Mouse (Mus musculus): ENCODE results near the gene Sowahc. TPM values are rescaled to one million over a fixed set of nuclear protein-coding genes. Genes with fewer than 3 reads are reported as not detected.

The Sowahc gene
- polyA plus RNA-seq, 1 experiment: 1.2 TPM

DNA sequence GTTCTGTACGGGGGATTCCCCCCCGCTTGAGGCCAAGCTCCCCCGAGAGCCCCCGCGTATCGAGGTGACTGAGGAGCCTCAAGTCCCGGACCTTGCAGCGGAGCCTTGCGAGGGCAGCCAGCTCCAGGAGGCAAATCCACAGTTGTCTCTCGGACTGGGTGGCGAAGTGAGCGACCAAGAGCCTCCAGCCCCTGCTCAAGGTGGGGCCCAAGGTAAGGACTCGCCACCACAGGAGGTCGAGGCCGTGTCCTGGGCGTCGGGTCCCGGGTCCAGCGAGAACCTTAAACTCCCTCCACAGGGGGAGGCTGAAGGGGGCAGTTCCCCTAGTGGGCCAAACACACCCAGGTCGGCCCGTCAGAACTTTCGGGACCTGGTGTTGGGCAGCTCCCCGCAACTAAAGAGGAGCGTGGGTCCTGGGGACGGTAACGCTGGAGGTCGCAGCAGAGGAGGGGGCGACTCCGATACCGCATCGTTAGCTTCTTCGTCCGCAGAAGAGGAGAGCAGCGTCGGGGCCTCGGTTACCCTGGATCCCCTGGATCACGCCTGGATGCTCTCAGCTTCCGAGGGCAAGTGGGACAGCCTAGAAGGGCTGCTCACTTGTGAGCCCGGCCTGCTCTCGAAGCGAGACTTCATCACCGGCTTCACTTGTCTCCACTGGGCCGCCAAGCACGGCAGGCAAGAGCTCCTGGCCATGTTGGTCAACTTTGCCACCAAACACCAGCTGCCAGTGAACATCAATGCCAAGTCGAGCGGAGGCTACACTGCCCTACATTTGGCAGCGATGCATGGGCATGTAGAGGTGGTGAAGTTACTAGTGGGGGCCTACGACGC is 733 bp downstream of the Sowahc start:
- Histone ChIP-seq H3K27me3 (ENCODE audit: control insufficient read depth, insufficient read depth, insufficient read length) (no peaks in the 10 kb centered on the region), H3K4me2 (ENCODE audit: low read depth) (peak overlapping the region; percentile 95), H3K36me3 (ENCODE audit: control insufficient read depth, insufficient read depth) (peaks cover 3% of the 10 kb centered on the region), H3ac (ENCODE audit: control insufficient read depth, insufficient read length) (peak overlapping the region; percentile 76), H3K79me2 (ENCODE audit: control insufficient read depth, insufficient read depth) (peaks cover 63% of the 10 kb centered on the region), H3K4me3 (peak overlapping the region; percentile 90)
- TF ChIP-seq MYOD1 (IDR thresholded peaks at IDR 0.05; ENCODE audit: control insufficient read depth in 1 of 3, insufficient read length in 2 of 3, low read depth in 2 of 3) (peak; percentile 59 to 95 (median 93)), MYOG (IDR thresholded peaks at IDR 0.05; ENCODE audit: control insufficient read depth in 1 of 3, insufficient read depth in 1 of 3, insufficient read length in 2 of 3, low read depth in 2 of 3) (peak in 1 of 3 experiments; percentile 62), TCF12 (IDR thresholded peaks at IDR 0.05; ENCODE audit: insufficient read depth, poor library complexity, severe bottlenecking) (no peak), POLR2A (IDR thresholded peaks at IDR 0.05; ENCODE audit: insufficient read length, low read depth) (no peak)

DNA sequence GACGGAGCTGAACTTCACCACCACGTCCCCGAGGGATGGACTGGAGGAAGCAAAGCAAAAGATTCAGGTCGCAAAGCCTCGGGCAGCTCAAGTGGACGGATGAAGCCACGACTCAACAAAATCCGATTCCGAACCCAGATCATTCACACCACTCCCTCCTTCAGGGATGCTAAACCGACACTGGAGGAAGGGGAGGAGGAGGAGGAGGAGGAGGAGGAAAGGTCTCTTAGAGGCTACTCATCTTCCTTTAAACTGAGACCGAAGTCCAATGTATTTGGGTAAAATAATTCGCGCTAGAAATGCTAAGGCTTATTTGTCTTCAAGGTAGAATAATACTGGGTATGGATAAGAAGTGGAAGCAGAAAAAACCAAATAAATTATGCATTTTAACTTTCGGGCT is 1.5 kb downstream of the Sowahc start:
- H3K79me2 ChIP-seq (ENCODE audit: control insufficient read depth, insufficient read depth): peaks cover 57% of the 10 kb centered on the region
- no peak for TF ChIP-seq TCF12 (IDR thresholded peaks at IDR 0.05; ENCODE audit: insufficient read depth, poor library complexity, severe bottlenecking)
- peaks cover 3% of the 10 kb centered on the region for H3K36me3 ChIP-seq (ENCODE audit: control insufficient read depth, insufficient read depth)
- no peaks in the 10 kb centered on the region for H3K27me3 ChIP-seq (ENCODE audit: control insufficient read depth, insufficient read depth, insufficient read length)
- H3K4me2 ChIP-seq (ENCODE audit: low read depth): peak overlapping the region; percentile 95
- H3K4me3 ChIP-seq: peak overlapping the region; percentile 90
- H3ac ChIP-seq (ENCODE audit: control insufficient read depth, insufficient read length): peak overlapping the region; percentile 76

DNA sequence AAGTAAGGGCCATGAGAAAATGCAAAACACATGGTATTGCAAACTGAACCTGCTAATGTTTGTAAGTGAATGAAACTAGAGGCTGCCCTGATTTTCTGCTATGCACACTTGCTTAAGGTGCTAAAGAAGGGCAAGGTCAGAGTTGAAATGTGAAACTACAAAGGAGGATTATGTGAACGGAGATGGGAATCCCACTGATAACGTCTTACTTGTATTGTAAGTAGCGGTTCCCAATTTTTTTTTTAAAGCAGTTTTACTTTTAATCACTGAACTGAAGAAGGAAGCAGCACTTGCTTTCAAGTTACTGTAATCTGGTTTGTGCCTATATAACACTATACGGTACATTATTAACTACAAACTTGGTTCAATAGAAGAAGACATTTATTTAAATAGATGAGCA is 2.1 kb downstream of the Sowahc start:
- Histone ChIP-seq H3K4me3 (peak overlapping the region; percentile 90), H3K27me3 (ENCODE audit: control insufficient read depth, insufficient read depth, insufficient read length) (no peaks in the 10 kb centered on the region)
- no peak for TF ChIP-seq REST (IDR thresholded peaks at IDR 0.05; ENCODE audit: insufficient read depth, insufficient read length)
- no peak for TF ChIP-seq MYOG (IDR thresholded peaks at IDR 0.05; ENCODE audit: control insufficient read depth in 1 of 3, insufficient read depth in 1 of 3, insufficient read length in 2 of 3, low read depth in 2 of 3)
- TF ChIP-seq CEBPB (IDR thresholded peaks at IDR 0.05; ENCODE audit: insufficient read depth, poor library complexity, severe bottlenecking): no peak
- no peak for TF ChIP-seq MAX (IDR thresholded peaks at IDR 0.05; ENCODE audit: low read depth)
- TF ChIP-seq POLR2A (IDR thresholded peaks at IDR 0.05; ENCODE audit: insufficient read length, low read depth): no peak
- no peak for TF ChIP-seq POLR2AphosphoS2 (IDR thresholded peaks at IDR 0.05; ENCODE audit: insufficient read length, low read depth)
- TF ChIP-seq TCF12 (IDR thresholded peaks at IDR 0.05; ENCODE audit: insufficient read depth, poor library complexity, severe bottlenecking): no peak
- TF ChIP-seq USF1 (IDR thresholded peaks at IDR 0.05; ENCODE audit: low read depth): no peak
- TF ChIP-seq E2F4 (IDR thresholded peaks at IDR 0.05; ENCODE audit: insufficient read depth): no peak
- no peak for TF ChIP-seq TCF3 (IDR thresholded peaks at IDR 0.05; ENCODE audit: insufficient read length, low read depth)
- no peak for TF ChIP-seq SRF (IDR thresholded peaks at IDR 0.05; ENCODE audit: control insufficient read depth, insufficient read length, low read depth)
- TF ChIP-seq MYOD1 (IDR thresholded peaks at IDR 0.05; ENCODE audit: control insufficient read depth in 1 of 3, insufficient read length in 2 of 3, low read depth in 2 of 3): no peak

DNA sequence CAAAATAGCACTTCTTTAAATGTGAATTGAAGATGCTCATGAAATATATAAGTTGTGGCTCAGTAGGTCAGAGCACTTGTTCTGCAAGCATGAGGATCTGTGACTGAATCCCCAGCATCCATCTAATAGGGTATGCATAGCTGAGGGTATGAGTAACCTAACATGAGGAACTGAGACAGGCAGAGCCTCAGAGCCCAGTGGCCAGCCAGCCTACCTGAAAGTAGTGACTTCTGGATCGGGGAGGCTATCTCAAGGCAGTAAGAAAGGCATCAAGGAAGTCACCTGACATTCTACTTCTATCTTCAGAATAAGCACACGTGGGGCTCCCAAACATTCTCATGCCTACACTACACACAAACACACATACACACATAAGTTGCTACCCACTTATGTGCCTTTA is 3.4 kb downstream of the Sowahc start:
- H3K79me2 ChIP-seq (ENCODE audit: control insufficient read depth, insufficient read depth): peaks cover 38% of the 10 kb centered on the region
- no peak overlapping the region for H3K4me2 ChIP-seq (ENCODE audit: low read depth)
- H3K4me3 ChIP-seq: no peak overlapping the region
- peaks cover 3% of the 10 kb centered on the region for H3K36me3 ChIP-seq (ENCODE audit: control insufficient read depth, insufficient read depth)
- no peaks in the 10 kb centered on the region for H3K27me3 ChIP-seq (ENCODE audit: control insufficient read depth, insufficient read depth, insufficient read length)
- TF ChIP-seq POLR2AphosphoS2 (IDR thresholded peaks at IDR 0.05; ENCODE audit: insufficient read length, low read depth): no peak
- TF ChIP-seq REST (IDR thresholded peaks at IDR 0.05; ENCODE audit: insufficient read depth, insufficient read length): no peak
- no peak for TF ChIP-seq E2F4 (IDR thresholded peaks at IDR 0.05; ENCODE audit: insufficient read depth)
- no peak for TF ChIP-seq MYOG (IDR thresholded peaks at IDR 0.05; ENCODE audit: control insufficient read depth in 1 of 3, insufficient read depth in 1 of 3, insufficient read length in 2 of 3, low read depth in 2 of 3)
- TF ChIP-seq SRF (IDR thresholded peaks at IDR 0.05; ENCODE audit: control insufficient read depth, insufficient read length, low read depth): no peak
- TF ChIP-seq CEBPB (IDR thresholded peaks at IDR 0.05; ENCODE audit: insufficient read depth, poor library complexity, severe bottlenecking): no peak
- TF ChIP-seq MAX (IDR thresholded peaks at IDR 0.05; ENCODE audit: low read depth): no peak
- no peak for TF ChIP-seq POLR2A (IDR thresholded peaks at IDR 0.05; ENCODE audit: insufficient read length, low read depth)
- no peak for TF ChIP-seq MYOD1 (IDR thresholded peaks at IDR 0.05; ENCODE audit: control insufficient read depth in 1 of 3, insufficient read length in 2 of 3, low read depth in 2 of 3)
- no peak for TF ChIP-seq TCF12 (IDR thresholded peaks at IDR 0.05; ENCODE audit: insufficient read depth, poor library complexity, severe bottlenecking)
- TF ChIP-seq TCF3 (IDR thresholded peaks at IDR 0.05; ENCODE audit: insufficient read length, low read depth): no peak
- TF ChIP-seq USF1 (IDR thresholded peaks at IDR 0.05; ENCODE audit: low read depth): no peak
- no peak overlapping the region for H3ac ChIP-seq (ENCODE audit: control insufficient read depth, insufficient read length)

More for the DNA sequence above, 2.1 kb downstream of the Sowahc start:
- H3K4me2 ChIP-seq (ENCODE audit: low read depth): peak overlapping the region; percentile 95
- H3K36me3 ChIP-seq (ENCODE audit: control insufficient read depth, insufficient read depth): peaks cover 3% of the 10 kb centered on the region
- no peak overlapping the region for H3ac ChIP-seq (ENCODE audit: control insufficient read depth, insufficient read length)
- peaks cover 51% of the 10 kb centered on the region for H3K79me2 ChIP-seq (ENCODE audit: control insufficient read depth, insufficient read depth)

DNA sequence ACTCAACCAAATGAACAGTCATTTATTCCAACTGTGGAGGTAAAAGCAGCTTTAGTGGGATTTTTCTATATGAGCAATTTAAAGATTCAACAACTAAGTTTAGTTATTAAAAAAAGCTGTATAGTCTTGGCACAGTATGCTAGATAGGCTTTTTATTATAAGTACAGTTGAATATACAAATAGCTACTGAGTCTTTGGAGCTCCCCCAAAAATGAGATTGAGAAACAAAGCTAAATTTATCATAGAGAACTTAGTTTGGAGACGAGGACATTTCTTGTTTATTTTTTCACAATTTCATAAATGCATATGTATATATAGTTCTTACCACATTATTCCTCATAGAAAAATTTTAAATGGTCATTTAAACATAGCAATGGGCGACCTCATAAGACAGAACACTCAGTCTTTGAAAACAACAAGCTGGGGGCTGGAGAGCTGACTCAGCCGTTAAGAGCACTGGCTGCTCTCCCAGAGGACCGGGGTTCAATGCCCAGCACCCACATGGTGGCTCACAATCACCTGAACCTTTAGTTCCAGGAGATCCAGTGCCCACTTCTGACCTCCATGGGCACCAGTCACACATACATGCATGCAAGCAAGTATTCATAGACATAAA is 7.6 kb downstream of the Sowahc start:
- Histone ChIP-seq H3K36me3 (ENCODE audit: control insufficient read depth, insufficient read depth) (peaks cover 3% of the 10 kb centered on the region), H3K79me2 (ENCODE audit: control insufficient read depth, insufficient read depth) (peaks cover 8% of the 10 kb centered on the region), H3K27me3 (ENCODE audit: control insufficient read depth, insufficient read depth, insufficient read length) (no peaks in the 10 kb centered on the region), H3K4me3 (no peak overlapping the region), H3ac (ENCODE audit: control insufficient read depth, insufficient read length) (no peak overlapping the region), H3K4me2 (ENCODE audit: low read depth) (no peak overlapping the region)
- TF ChIP-seq TCF12 (IDR thresholded peaks at IDR 0.05; ENCODE audit: insufficient read depth, poor library complexity, severe bottlenecking) (no peak), E2F4 (IDR thresholded peaks at IDR 0.05; ENCODE audit: insufficient read depth) (no peak), MAX (IDR thresholded peaks at IDR 0.05; ENCODE audit: low read depth) (no peak), MYOG (IDR thresholded peaks at IDR 0.05; ENCODE audit: control insufficient read depth in 1 of 3, insufficient read depth in 1 of 3, insufficient read length in 2 of 3, low read depth in 2 of 3) (no peak), USF1 (IDR thresholded peaks at IDR 0.05; ENCODE audit: low read depth) (no peak)
